Mouse (Mus musculus) neural tube, embryonic 12.5 days (tissue): ENCODE measurements around the gene Msx2. TPM values are rescaled to one million over a fixed set of nuclear protein-coding genes. Genes with fewer than 3 reads are reported as not detected.

Source experiments
- ATAC-seq: fragments of 200-750 bp; cut with Nextera tagmentation; 2 replicates; pipeline ENCODE4 v1.8.0; 2017; ENCODE audit warnings: low read depth, mild to moderate bottlenecking, moderate TSS enrichment, moderate library complexity; ENCODE audit not compliant: low FRiP score
- H3K27ac ChIP-seq: fragments of 300-500 bp; sonication (generic); 2 replicates; pipeline ENCODE4 v1.5.1; 2016
- H3K27me3 ChIP-seq: fragments of 300-500 bp; sonication (generic); replicated peaks from 2 replicates; pipeline ENCODE4 v1.6.1; 2016; ENCODE audit warnings: mild to moderate bottlenecking
- H3K36me3 ChIP-seq: fragments of 300-500 bp; sonication (generic); 2 replicates; pipeline ENCODE4 v1.6.1; 2016; ENCODE audit warnings: mild to moderate bottlenecking
- H3K4me1 ChIP-seq: fragments of 300-500 bp; sonication (generic); 2 replicates; pipeline ENCODE4 v1.6.1; 2016
- H3K4me2 ChIP-seq: fragments of 300-500 bp; sonication (generic); replicated peaks from 2 replicates; pipeline ENCODE4 v1.6.1; 2016; ENCODE audit warnings: mild to moderate bottlenecking
- H3K4me3 ChIP-seq: fragments of 300-500 bp; sonication (generic); 2 replicates; pipeline ENCODE4 v1.5.1; 2016
- H3K9ac ChIP-seq: fragments of 300-500 bp; sonication (generic); 2 replicates; pipeline ENCODE4 v1.6.1; 2016; ENCODE audit warnings: mild to moderate bottlenecking
- H3K9me3 ChIP-seq: fragments of 300-500 bp; sonication (generic); 2 replicates; pipeline ENCODE4 v1.6.1; 2016; ENCODE audit warnings: mild to moderate bottlenecking
- WGBS: fragments of 180-500 bp; shearing (Covaris S2); methylation state at CpG from one replicate; pipeline ENCODE4 v1.1.7; 2016; 5-methylcytosine and 5-hydroxymethylcytosine counted together
- polyA plus RNA-seq: library from polyadenylated mRNA; unstranded; fragments of >200 nt; fragmentation: Nextera tagmentation; extraction: Ambion mirVana; gene quantifications from 2 replicates; pipeline ENCODE4 v1.2.1, GENCODE M21; 2016

The Msx2 gene
- polyA plus RNA-seq, 1 experiment from 2014 or later: 11.3 TPM

DNA sequence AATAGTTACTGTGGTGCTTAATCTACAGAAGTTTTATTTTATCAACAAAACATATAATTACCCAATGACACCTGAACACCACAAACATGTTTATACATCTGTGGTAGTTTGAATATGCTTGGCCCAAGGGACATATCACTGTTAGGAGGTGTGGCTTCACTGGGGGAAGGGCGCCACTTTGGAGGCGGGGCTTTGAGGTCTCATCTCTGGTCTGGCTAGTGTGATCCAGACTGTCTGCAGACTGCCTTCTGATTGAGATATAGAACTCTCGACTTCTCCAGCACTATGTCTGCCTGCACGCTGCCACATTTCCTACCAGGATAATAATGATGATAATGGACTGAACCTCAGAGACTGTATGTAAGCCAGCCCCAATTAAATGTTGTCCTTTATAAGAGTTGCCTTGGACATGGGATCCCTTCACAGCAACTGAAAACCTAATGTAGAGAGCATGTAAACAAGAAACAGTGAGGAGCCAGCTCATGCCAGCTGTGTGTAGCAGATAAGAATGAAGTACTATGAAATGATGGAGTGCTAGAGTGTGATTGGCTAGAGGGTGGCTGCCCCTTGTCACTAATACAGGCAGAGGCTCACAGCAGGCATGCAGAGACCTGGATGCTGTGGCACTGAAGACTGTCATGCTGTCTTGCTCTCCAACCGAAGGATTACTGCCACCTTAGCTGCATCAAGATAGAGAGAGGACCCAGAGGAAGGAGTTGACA is 31.4 kb downstream of the Msx2 start:
- no peak overlapping the region for H3K4me2 ChIP-seq
- H3K27ac ChIP-seq: no peak overlapping the region
- H3K9me3 ChIP-seq: no peaks in the 10 kb centered on the region
- H3K9ac ChIP-seq: no peak overlapping the region
- no peak for ATAC-seq
- H3K27me3 ChIP-seq: no peaks in the 10 kb centered on the region; the same call in 1 of the 2 replicates
- peaks cover 4% of the 10 kb centered on the region for H3K4me1 ChIP-seq
- H3K36me3 ChIP-seq: no peaks in the 10 kb centered on the region
- H3K4me3 ChIP-seq: no peak overlapping the region
- WGBS: 75% methylated on average over 5 of the region's 5 CpGs

DNA sequence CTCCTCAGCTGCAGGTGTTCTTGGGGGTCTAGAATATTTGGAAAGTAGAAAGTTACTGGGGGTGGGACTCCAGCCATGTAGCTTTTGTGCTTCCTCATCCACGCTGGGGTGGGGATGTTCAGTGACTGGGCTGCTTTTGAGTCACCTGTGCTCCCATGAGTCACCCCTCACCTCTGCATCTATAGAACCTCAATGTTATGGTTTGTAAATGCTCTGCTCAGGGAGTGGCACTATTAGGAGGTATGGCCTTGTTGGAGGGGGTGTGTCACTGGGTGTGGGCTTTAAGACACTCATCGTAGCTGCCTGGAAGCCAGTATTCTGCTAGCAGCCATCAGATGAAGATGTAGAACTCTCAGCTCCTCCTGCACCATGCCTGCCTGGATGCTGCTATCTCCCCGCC is 32.9 kb downstream of the Msx2 start:
- 89% methylated on average over 3 of the region's 3 CpGs for WGBS

DNA sequence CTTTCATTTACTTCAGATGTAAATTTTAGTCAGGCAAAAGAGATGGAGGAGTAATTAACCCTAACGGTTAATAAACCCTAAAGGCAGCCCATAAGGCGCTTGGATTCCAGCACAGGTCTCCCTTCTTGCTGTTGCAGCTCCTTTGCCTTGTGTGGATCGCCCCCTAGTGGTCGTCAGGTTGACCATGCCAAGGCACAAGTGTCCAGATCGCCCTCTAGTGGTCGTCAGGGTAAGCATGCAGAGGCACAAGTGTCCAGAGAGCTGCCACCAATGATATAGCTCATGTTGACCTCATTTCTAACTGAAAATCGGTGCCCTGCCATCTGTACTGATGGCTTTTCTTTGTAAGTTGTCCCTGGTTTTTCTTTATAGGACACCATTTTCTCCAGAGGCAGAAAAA is 46.4 kb downstream of the Msx2 start:
- no peak for ATAC-seq
- no peaks in the 10 kb centered on the region for H3K9me3 ChIP-seq
- H3K27me3 ChIP-seq: no peaks in the 10 kb centered on the region
- no peak overlapping the region for H3K9ac ChIP-seq
- H3K27ac ChIP-seq: no peak overlapping the region
- H3K4me1 ChIP-seq: no peaks in the 10 kb centered on the region
- H3K36me3 ChIP-seq: no peaks in the 10 kb centered on the region
- 24% methylated on average over 7 of the region's 7 CpGs for WGBS
- no peak overlapping the region for H3K4me2 ChIP-seq
- H3K4me3 ChIP-seq: no peak overlapping the region

More for the DNA sequence above, 32.9 kb downstream of the Msx2 start:
- Histone ChIP-seq H3K27ac (no peak overlapping the region), H3K4me2 (no peak overlapping the region), H3K36me3 (no peaks in the 10 kb centered on the region), H3K9me3 (no peaks in the 10 kb centered on the region), H3K4me3 (no peak overlapping the region), H3K4me1 (peaks cover 4% of the 10 kb centered on the region), H3K9ac (no peak overlapping the region), H3K27me3 (no peaks in the 10 kb centered on the region; the same call in 1 of the 2 replicates)
- no peak for ATAC-seq

DNA sequence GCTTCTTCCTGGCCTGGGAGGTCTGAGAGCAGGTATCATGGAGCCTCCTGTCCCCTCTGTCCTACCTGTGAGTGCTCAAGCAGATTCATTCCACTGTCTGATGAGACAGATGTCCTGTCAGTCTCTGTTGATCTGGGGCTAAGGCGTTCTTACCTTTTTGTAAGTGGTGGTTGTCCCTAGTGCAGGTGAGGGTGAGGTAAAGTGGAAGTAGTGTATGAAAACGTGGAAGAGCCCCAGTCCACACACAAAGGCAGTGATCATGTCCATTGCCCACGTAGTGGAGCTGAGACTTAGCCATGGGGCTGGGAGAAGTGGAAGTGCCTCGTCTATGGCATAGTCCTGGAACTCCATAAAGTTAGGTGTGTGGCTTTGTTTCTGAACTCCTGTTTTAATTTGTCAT is 51.7 kb downstream of the Msx2 start:
- H3K27me3 ChIP-seq: no peaks in the 10 kb centered on the region
- no peaks in the 10 kb centered on the region for H3K4me1 ChIP-seq
- no peaks in the 10 kb centered on the region for H3K9me3 ChIP-seq
- no peak for ATAC-seq
- H3K4me3 ChIP-seq: no peak overlapping the region
- H3K4me2 ChIP-seq: no peak overlapping the region
- WGBS: 75% methylated on average over 4 of the region's 4 CpGs
- no peaks in the 10 kb centered on the region for H3K36me3 ChIP-seq
- no peak overlapping the region for H3K27ac ChIP-seq
- H3K9ac ChIP-seq: no peak overlapping the region

DNA sequence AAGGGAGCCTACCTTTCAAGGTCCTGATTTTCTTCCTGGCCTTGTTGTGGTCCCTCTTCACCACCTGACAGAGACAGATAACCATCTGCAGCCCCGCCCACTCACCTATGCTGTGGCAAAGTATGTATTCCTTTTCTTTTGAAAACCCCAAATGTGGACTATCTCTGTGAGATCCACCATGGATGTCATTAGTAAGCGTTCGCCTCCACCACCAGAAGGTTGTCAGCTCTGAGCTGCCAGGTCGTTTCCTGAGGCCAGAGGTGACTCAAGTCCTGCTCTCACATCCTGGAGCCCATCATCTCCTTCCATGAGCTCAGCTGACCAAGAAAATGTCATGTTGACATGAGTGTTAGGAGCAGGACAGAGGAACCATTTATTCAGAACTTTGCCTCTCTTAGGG is 52.1 kb downstream of the Msx2 start:
- Histone ChIP-seq H3K4me1 (no peaks in the 10 kb centered on the region), H3K27me3 (no peaks in the 10 kb centered on the region), H3K36me3 (no peaks in the 10 kb centered on the region), H3K4me2 (no peak overlapping the region), H3K9me3 (no peaks in the 10 kb centered on the region), H3K9ac (no peak overlapping the region), H3K4me3 (no peak overlapping the region), H3K27ac (no peak overlapping the region)
- 86% methylated on average over 4 of the region's 4 CpGs for WGBS
- ATAC-seq: no peak

DNA sequence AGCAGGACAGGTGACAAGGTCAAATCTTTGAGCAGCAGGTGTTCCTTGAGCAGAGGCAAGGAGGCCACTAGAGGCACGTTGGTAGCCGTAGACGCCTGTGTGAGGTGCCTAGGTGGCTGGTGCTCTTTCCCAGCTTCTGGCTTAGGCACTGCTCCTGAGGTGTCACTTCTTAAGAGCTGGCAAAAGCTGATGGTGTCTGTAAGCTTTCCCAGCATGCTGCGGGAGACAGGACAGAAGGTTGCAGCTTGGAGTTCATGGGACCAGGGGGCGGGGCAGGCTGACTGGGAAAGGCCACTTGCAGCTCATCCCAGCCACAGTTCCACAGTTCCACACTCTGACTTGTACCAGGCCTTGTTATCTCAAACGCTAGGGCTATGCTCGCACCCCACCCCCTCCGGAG is 53.2 kb downstream of the Msx2 start:
- WGBS: 87% methylated on average over 8 of the region's 8 CpGs
- no peaks in the 10 kb centered on the region for H3K27me3 ChIP-seq
- ATAC-seq: no peak
- H3K9me3 ChIP-seq: no peaks in the 10 kb centered on the region
- no peaks in the 10 kb centered on the region for H3K36me3 ChIP-seq
- no peak overlapping the region for H3K27ac ChIP-seq
- H3K4me1 ChIP-seq: no peaks in the 10 kb centered on the region
- H3K4me2 ChIP-seq: no peak overlapping the region
- H3K4me3 ChIP-seq: no peak overlapping the region
- no peak overlapping the region for H3K9ac ChIP-seq

DNA sequence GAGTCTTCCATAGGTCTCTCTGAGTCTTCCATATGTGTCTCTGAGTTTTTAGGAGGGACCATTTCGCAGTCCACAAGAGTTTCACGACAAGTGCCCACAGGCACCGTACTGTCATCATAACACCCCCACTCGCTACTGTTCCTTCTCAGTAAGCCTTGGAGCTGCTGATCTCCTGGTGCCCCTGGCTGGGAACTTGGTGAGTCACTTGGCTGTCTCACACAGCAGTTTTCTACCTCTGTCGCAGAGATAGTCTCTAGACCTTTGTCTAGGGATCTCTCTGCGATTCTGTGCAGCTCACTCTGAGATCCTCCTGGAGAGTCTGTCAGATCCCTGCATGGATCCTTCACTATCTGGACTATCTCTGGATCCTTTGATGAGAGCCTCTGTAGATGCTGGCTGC is 55.2 kb downstream of the Msx2 start:
- no peak for ATAC-seq
- Histone ChIP-seq H3K4me2 (no peak overlapping the region), H3K4me3 (no peak overlapping the region), H3K9me3 (no peaks in the 10 kb centered on the region), H3K9ac (no peak overlapping the region), H3K27ac (no peak overlapping the region), H3K36me3 (no peaks in the 10 kb centered on the region), H3K27me3 (no peaks in the 10 kb centered on the region), H3K4me1 (no peaks in the 10 kb centered on the region)
- WGBS: 94% methylated on average over 6 of the region's 6 CpGs

Other genes with a start within 250 kb of the Msx2 start
- 10.7 and 11.2 TPM in 2 replicates for gene Ror2, start 186.9 kb downstream of the Msx2 start, polyA plus RNA-seq
- 35.8 and 36.2 TPM in 2 replicates for gene Sptlc1, start 95.7 kb downstream of the Msx2 start, polyA plus RNA-seq